ENCODE assay signal across 21 mouse cellular contexts in the genomic region with DNA sequence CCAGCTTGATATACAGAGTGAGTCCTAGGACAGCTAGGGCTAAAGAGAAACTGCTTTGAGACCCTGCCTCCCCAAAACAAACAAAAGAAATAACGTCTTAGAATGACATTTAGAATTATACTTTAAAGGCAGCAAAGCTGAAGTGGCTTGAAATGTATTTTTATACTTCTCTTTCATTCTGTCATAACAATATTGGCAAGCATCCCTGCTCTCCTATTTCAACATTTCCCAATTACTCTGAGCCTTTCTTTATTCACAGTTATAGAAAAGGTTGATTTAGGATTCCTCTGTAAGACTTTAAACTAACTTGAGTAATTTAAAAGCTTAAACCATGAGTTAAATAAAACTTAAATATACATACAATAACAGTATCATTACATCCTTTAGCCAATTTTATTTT. TPM values are rescaled to one million over a fixed set of nuclear protein-coding genes. Genes with fewer than 3 reads are reported as not detected.
DNase-seq lines count a peak whose midpoint lies in the region; ATAC-seq and TF ChIP-seq lines count a peak whose summit lies in the region.
"Had no signal": no experiment of that assay in that cellular context is flagged by ENCODE, and none has a peak within 500 bp of the region (broad histone marks: within the 10 kb centered on the region; RNA-seq: fewer than 3 reads in every experiment).

No protein-coding gene starts in this region.

- H3K27me3 ChIP-seq in forebrain, embryonic 15.5 days, result no peaks in the 10 kb centered on the region
- no peaks in the 10 kb centered on the region for H3K27me3 ChIP-seq in forebrain, embryonic 13.5 days
- no peaks in the 10 kb centered on the region for H3K27me3 ChIP-seq in lung, postnatal 0 days (replicated peaks; ENCODE audit: insufficient read depth, low read length)
- H3K27me3 ChIP-seq: CH12.LX; embryonic facial prominence, embryonic 12.5 days had no signal

- H3K4me1 ChIP-seq in forebrain, embryonic 15.5 days, result no peaks in the 10 kb centered on the region
- H3K4me1 ChIP-seq in forebrain, embryonic 13.5 days, result no peaks in the 10 kb centered on the region
- no peaks in the 10 kb centered on the region for H3K4me1 ChIP-seq in lung, postnatal 0 days (ENCODE audit: insufficient read depth, low read depth, low read length)
- peaks cover 2% of the 10 kb centered on the region; the same call in 1 of the 2 replicates for H3K4me1 ChIP-seq in brown adipose tissue, adult 24 weeks (ENCODE audit: control insufficient read depth, insufficient read depth, insufficient read length, low read length)
- H3K4me1 ChIP-seq: embryonic facial prominence, embryonic 10.5 days; embryonic facial prominence, embryonic 12.5 days had no signal

- H3K27ac ChIP-seq in forebrain, embryonic 15.5 days (replicated peaks), result peak overlapping the region; percentile 19; the same call in 1 of the 2 replicates
- no peak overlapping the region for H3K27ac ChIP-seq in forebrain, embryonic 13.5 days
- no peak overlapping the region for H3K27ac ChIP-seq in lung, postnatal 0 days (ENCODE audit: low read length)
- H3K27ac ChIP-seq in brown adipose tissue, adult 24 weeks (replicated peaks; ENCODE audit: low read depth, low read length), result 0 out of 2 replicates have a peak overlapping the region, but pooled peaks have one; percentile 8
- H3K27ac ChIP-seq: embryonic facial prominence, embryonic 10.5 days; embryonic facial prominence, embryonic 12.5 days had no signal

- peaks cover 33% of the 10 kb centered on the region for H3K36me3 ChIP-seq in forebrain, embryonic 15.5 days
- peaks cover 36% of the 10 kb centered on the region for H3K36me3 ChIP-seq in forebrain, embryonic 13.5 days (ENCODE audit: poor library complexity, severe bottlenecking)
- H3K36me3 ChIP-seq in lung, postnatal 0 days (ENCODE audit: insufficient read depth, low read length), result no peaks in the 10 kb centered on the region

- no peak for ATAC-seq in forebrain, embryonic 15.5 days (replicated peaks)
- ATAC-seq in forebrain, embryonic 13.5 days, result no peak
- ATAC-seq in lung, postnatal 0 days, result no peak
- ATAC-seq: CD4-positive, CD25-positive, alpha-beta regulatory T cell, adult 4 months; forebrain, embryonic 16.5 days had no signal

- DNase-seq in lung, postnatal 0 days (ENCODE audit: low spot score), result peak; percentile 48
- DNase-seq in lung, adult 18-20 months, result no peak
- peak; percentile 57 for DNase-seq in NIH3T3 (ENCODE audit: low read depth)
- no peak for DNase-seq in thymus, postnatal 4 days
- DNase-seq: adrenal gland, adult 8-10 months; adrenal gland, postnatal 25 days; B cell, adult 2 months; cerebellum, adult 11-12 months; cerebellum, adult 2 months; cerebellum, adult 9-10 months; cerebellum, postnatal 10 days; cerebellum, postnatal 25 days had no signal

- H3K9ac ChIP-seq in forebrain, embryonic 15.5 days (replicated peaks), result no peak overlapping the region
- no peak overlapping the region for H3K9ac ChIP-seq in forebrain, embryonic 13.5 days
- H3K9ac ChIP-seq in lung, postnatal 0 days (replicated peaks; ENCODE audit: low read depth), result no peak overlapping the region
- H3K9ac ChIP-seq: embryonic facial prominence, embryonic 12.5 days had no signal

- no peak overlapping the region for H3K4me3 ChIP-seq in forebrain, embryonic 15.5 days
- no peak overlapping the region for H3K4me3 ChIP-seq in forebrain, embryonic 13.5 days
- H3K4me3 ChIP-seq in lung, postnatal 0 days (ENCODE audit: low read depth, low read length), result no peak overlapping the region
- no peak overlapping the region for H3K4me3 ChIP-seq in brown adipose tissue, adult 24 weeks (ENCODE audit: insufficient read depth, low read depth, low read length)
- H3K4me3 ChIP-seq: embryonic facial prominence, embryonic 10.5 days; embryonic facial prominence, embryonic 12.5 days had no signal

- no peak overlapping the region for H3K4me2 ChIP-seq in forebrain, embryonic 15.5 days (replicated peaks)
- H3K4me2 ChIP-seq in forebrain, embryonic 13.5 days, result no peak overlapping the region
- no peak overlapping the region for H3K4me2 ChIP-seq in lung, postnatal 0 days (replicated peaks; ENCODE audit: low read depth, low read length)
- H3K4me2 ChIP-seq: embryonic facial prominence, embryonic 12.5 days had no signal

- 77% methylated on average over 1 of the region's 1 CpGs for WGBS in forebrain, embryonic 15.5 days
- WGBS in forebrain, embryonic 13.5 days, result 90% methylated on average over 1 of the region's 1 CpGs
- WGBS in lung, postnatal 0 days, result 31% methylated on average over 1 of the region's 1 CpGs

- no peak for TF ChIP-seq EP300 in lung, postnatal 0 days (IDR thresholded peaks at IDR 0.05)

- H3K9me3 ChIP-seq in forebrain, embryonic 15.5 days, result no peaks in the 10 kb centered on the region
- no peaks in the 10 kb centered on the region for H3K9me3 ChIP-seq in forebrain, embryonic 13.5 days (replicated peaks)
- no peaks in the 10 kb centered on the region for H3K9me3 ChIP-seq in lung, postnatal 0 days (ENCODE audit: low read length)
- H3K9me3 ChIP-seq: embryonic facial prominence, embryonic 10.5 days; embryonic facial prominence, embryonic 12.5 days; G1E had no signal

- no peak for TF ChIP-seq CTCF in lung, postnatal 0 days (IDR thresholded peaks at IDR 0.05)

RNA-seq across cellular contexts. Expression of gene Pafah1b1, which starts 32.3 kb away (rescaled TPM):
- polyA plus RNA-seq in forebrain, embryonic 15.5 days (2015; fragmentation: Nextera tagmentation; extraction: Ambion mirVana), result 58.3 and 59.8 TPM in 2 replicates
- polyA plus RNA-seq in forebrain, embryonic 13.5 days (2015; fragmentation: Nextera tagmentation; extraction: Ambion mirVana), result 59.0 and 64.5 TPM in 2 replicates
- polyA plus RNA-seq in lung, postnatal 0 days (2015; fragmentation: Nextera tagmentation; extraction: Ambion mirVana), result 49.1 and 60.8 TPM in 2 replicates
- 53.3 and 55.7 TPM in 2 replicates for polyA plus RNA-seq in brown adipose tissue, adult 24 weeks (2012; ENCODE audit: insufficient read depth, insufficient read length, missing spikeins)

RNA-seq across cellular contexts. Expression of gene Cluh, which starts 42.9 kb away (rescaled TPM):
- 11.9 and 12.5 TPM in 2 replicates for polyA plus RNA-seq in forebrain, embryonic 15.5 days (2015; fragmentation: Nextera tagmentation; extraction: Ambion mirVana)
- polyA plus RNA-seq in forebrain, embryonic 13.5 days (2015; fragmentation: Nextera tagmentation; extraction: Ambion mirVana), result 9.3 and 11.8 TPM in 2 replicates
- polyA plus RNA-seq in lung, postnatal 0 days (2015; fragmentation: Nextera tagmentation; extraction: Ambion mirVana), result 8.2 and 9.2 TPM in 2 replicates
- 126 and 174 TPM in 2 replicates for polyA plus RNA-seq in brown adipose tissue, adult 24 weeks (2012; ENCODE audit: insufficient read depth, insufficient read length, missing spikeins)

Comparison
In these comparisons a context has a peak if more than half of its experiments do, and no peak if none do; other contexts are left out.
1. H3K27ac ChIP-seq: peak in forebrain, embryonic 15.5 days (single experiment) and brown adipose tissue, adult 24 weeks (single experiment); none in forebrain, embryonic 13.5 days (single experiment) and lung, postnatal 0 days (single experiment).
2. DNase-seq: peak in lung, postnatal 0 days (single experiment) and NIH3T3 (single experiment); none in lung, adult 18-20 months (0 of 2) and thymus, postnatal 4 days (single experiment).